Mouse (Mus musculus): Measurements from ENCODE around the gene Prdm2. TPM values are rescaled to one million over a fixed set of nuclear protein-coding genes. Genes with fewer than 3 reads are reported as not detected.

The Prdm2 gene
- 19.1 and 25.6 TPM in 2 replicates for total RNA-seq (2014; rRNA removed)
- 9.7 and 10.9 TPM in 2 replicates for polyA plus RNA-seq (2015; fragmentation: Nextera tagmentation; extraction: Ambion mirVana)

DNA sequence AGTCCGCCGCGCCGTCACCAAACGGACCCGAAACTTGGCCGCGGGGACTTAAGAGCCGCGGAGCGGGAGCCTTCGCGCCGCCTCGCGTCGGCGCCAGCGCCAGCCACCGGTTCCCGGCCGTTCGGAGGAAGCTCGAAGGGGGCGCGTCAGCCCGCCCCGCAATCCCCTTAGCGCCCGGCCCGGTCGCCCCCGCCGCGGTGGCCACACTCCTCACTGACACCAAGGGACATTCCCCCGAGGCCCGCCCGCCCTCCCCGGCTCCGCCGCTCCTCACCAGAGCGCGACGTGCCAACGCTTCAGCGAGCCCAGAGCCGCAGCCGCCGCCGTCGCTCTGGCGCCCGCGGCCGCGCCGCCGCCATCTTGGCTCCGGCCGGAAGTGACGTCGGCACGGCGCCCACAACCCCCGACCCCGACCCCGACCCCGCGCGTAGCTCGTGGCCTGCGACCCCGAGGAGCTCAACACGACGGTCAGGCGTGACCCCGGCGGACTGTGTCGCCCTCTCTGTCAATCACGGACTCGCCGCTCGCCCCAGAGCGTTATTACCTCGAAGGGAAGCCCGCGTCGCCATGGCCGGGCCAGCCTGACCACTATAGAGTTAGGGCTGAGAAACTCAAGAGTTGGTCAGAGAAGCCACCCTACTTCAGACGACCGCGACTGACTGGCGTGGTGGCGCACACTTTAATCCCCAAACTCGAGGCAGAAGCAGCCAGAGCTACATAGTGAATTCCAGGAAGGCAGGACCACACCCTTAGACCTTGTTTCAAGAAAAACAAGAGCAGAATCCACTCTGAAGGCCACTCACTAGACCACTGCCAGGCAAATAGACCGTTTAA is at the start of gene Prdm2:
Gene Prdm2 (minus strand): TSS at position 655 of the 834 bp plus-strand sequence.
- peak; percentile 67 for DNase-seq (ENCODE audit: low spot score)
- H3K4me2 ChIP-seq (ENCODE audit: low read depth, low read length, poor library complexity, severe bottlenecking) = peak within 1 kb of the TSS; percentile 83
- H3K9me3 ChIP-seq (ENCODE audit: low read length) = no peaks in the 10 kb centered on the region
- WGBS = 3% methylated on average over 82 of the region's 96 CpGs
- H3K27me3 ChIP-seq (ENCODE audit: insufficient read depth, low read length) = no peaks in the 10 kb centered on the region
- H3K4me1 ChIP-seq (ENCODE audit: insufficient read depth, low read length) = peaks cover 16% of the 10 kb centered on the region; the same call in 1 of the 2 replicates
- peak within 1 kb of the TSS; percentile 86 for H3K4me3 ChIP-seq (ENCODE audit: low read depth, low read length)
- no peak for TF ChIP-seq CTCF (IDR thresholded peaks at IDR 0.05)
- no peaks in the 10 kb centered on the region for H3K36me3 ChIP-seq (ENCODE audit: insufficient read depth, low read length)
- peak; percentile 86 for ATAC-seq (ENCODE audit: low FRiP score)
- H3K27ac ChIP-seq (ENCODE audit: low read depth, low read length) = peak within 1 kb of the TSS; percentile 94
- H3K9ac ChIP-seq (replicated peaks; ENCODE audit: low read length, poor library complexity, severe bottlenecking) = peak within 1 kb of the TSS; percentile 97

DNA sequence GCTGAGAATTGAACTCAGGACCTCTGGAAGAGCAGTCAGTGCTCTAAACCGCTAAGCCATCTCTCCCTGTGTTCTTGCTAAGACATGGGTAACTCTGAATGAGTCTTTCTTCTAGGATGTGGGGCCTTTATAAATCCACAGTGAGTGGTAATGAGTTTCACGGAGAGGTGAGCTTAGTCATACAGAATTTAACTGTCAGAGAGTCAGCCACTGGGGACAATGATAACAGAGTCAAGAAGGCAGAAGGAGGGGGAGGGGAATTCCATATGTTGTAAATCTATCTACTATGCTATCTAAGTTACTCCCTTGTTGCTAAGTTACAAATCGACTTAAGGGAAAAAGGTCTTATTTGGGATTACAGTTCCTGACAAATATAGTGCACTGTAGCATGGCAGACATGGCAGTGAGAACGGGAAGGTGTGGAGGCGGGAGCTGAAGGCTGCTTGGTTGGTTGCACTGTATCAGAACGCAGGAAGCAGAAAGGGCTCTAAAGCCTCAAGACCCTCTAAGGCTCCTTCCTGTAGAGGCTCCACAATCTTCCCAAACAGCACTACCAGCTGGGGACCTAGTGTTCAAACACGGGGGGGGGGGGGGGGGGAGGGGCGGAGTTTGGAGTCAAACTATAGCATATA is 47.0 kb upstream of the Prdm2 start:
- ATAC-seq (ENCODE audit: low FRiP score) = no peak

DNA sequence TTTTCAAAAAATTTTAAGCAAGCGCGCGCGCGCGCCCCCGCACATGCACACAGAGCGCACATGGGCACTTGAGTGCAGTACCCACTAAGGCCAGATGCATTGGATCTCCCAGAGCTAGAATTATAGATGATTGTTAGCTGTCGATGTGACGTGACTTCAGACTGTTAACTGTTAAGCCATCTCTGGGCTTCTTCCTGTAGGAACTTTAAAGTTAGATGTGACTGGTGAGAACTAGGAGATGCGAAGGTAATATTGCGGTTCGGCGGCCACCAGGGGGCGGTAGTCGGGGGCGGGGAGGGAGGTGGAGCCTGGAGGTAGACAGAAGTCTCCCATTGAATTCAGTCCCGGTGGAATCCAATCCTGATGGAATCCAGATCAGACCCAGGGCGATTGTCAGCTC is 45.7 kb upstream of the Prdm2 start:
- Histone ChIP-seq H3K27ac (ENCODE audit: low read depth, low read length) (no peak overlapping the region), H3K27me3 (ENCODE audit: insufficient read depth, low read length) (no peaks in the 10 kb centered on the region), H3K4me3 (ENCODE audit: low read depth, low read length) (no peak overlapping the region), H3K36me3 (ENCODE audit: insufficient read depth, low read length) (no peaks in the 10 kb centered on the region), H3K4me2 (ENCODE audit: low read depth, low read length, poor library complexity, severe bottlenecking) (peak overlapping the region; percentile 34; the same call in 1 of the 2 replicates), H3K4me1 (ENCODE audit: insufficient read depth, low read length) (no peaks in the 10 kb centered on the region), H3K9ac (replicated peaks; ENCODE audit: low read length, poor library complexity, severe bottlenecking) (no peak overlapping the region), H3K9me3 (ENCODE audit: low read length) (no peaks in the 10 kb centered on the region)
- WGBS = 38% methylated on average over 19 of the region's 19 CpGs
- DNase-seq (ENCODE audit: low spot score) = peak; percentile 33
- TF ChIP-seq CTCF (IDR thresholded peaks at IDR 0.05) = peak; percentile 72
- ATAC-seq (ENCODE audit: low FRiP score) = peak; percentile 33; the same call in 1 of the 2 replicates

More for the DNA sequence above, 47.0 kb upstream of the Prdm2 start:
- Histone ChIP-seq H3K9ac (replicated peaks; ENCODE audit: low read length, poor library complexity, severe bottlenecking) (no peak overlapping the region), H3K27me3 (ENCODE audit: insufficient read depth, low read length) (no peaks in the 10 kb centered on the region), H3K27ac (ENCODE audit: low read depth, low read length) (no peak overlapping the region), H3K4me2 (ENCODE audit: low read depth, low read length, poor library complexity, severe bottlenecking) (no peak overlapping the region), H3K4me1 (ENCODE audit: insufficient read depth, low read length) (no peaks in the 10 kb centered on the region), H3K9me3 (ENCODE audit: low read length) (no peaks in the 10 kb centered on the region), H3K36me3 (ENCODE audit: insufficient read depth, low read length) (no peaks in the 10 kb centered on the region), H3K4me3 (ENCODE audit: low read depth, low read length) (no peak overlapping the region)
- 41% methylated on average over 8 of the region's 8 CpGs for WGBS
- DNase-seq (ENCODE audit: low spot score) = peak; percentile 34
- no peak for TF ChIP-seq CTCF (IDR thresholded peaks at IDR 0.05)

- Histone ChIP-seq H3K27ac (ENCODE audit: low read depth, low read length) (no peak overlapping the region), H3K4me2 (ENCODE audit: low read depth, low read length, poor library complexity, severe bottlenecking) (no peak overlapping the region), H3K27me3 (ENCODE audit: insufficient read depth, low read length) (no peaks in the 10 kb centered on the region), H3K4me1 (ENCODE audit: insufficient read depth, low read length) (no peaks in the 10 kb centered on the region), H3K36me3 (ENCODE audit: insufficient read depth, low read length) (no peaks in the 10 kb centered on the region), H3K9ac (replicated peaks; ENCODE audit: low read length, poor library complexity, severe bottlenecking) (no peak overlapping the region), H3K4me3 (ENCODE audit: low read depth, low read length) (no peak overlapping the region), H3K9me3 (ENCODE audit: low read length) (no peaks in the 10 kb centered on the region)
- ATAC-seq (ENCODE audit: low FRiP score) (no peak), DNase-seq (ENCODE audit: low spot score) (no peak)
- 63% methylated on average over 6 of the region's 6 CpGs for WGBS
- no peak for TF ChIP-seq CTCF (IDR thresholded peaks at IDR 0.05)
Observed at GRCm38 (mm10) chr4:143257971-143258370, 45.2 kb upstream of the Prdm2 start.

DNA sequence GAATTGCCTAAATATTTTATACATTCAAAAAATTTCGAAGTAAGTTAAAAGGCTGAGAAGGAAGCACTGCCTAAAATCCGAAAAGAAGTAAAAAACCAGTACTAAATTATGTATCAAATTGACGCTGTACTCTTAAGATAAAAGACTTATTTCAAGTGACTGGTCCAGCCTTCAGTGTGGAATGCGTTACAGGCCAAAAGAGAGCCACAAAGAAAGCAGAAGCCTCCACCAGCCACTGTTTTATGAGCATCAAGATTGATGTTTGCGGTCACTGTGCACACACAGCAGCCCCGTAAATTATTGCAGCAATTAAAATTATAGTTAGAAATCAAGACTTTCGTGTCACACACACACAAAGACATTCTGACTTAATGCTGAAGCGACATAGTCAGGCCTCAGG is 42.7 kb upstream of the Prdm2 start:
- DNase-seq (ENCODE audit: low spot score) = no peak
- Histone ChIP-seq H3K9ac (replicated peaks; ENCODE audit: low read length, poor library complexity, severe bottlenecking) (no peak overlapping the region), H3K27ac (ENCODE audit: low read depth, low read length) (no peak overlapping the region), H3K36me3 (ENCODE audit: insufficient read depth, low read length) (no peaks in the 10 kb centered on the region), H3K4me3 (ENCODE audit: low read depth, low read length) (no peak overlapping the region), H3K9me3 (ENCODE audit: low read length) (no peaks in the 10 kb centered on the region), H3K27me3 (ENCODE audit: insufficient read depth, low read length) (no peaks in the 10 kb centered on the region), H3K4me1 (ENCODE audit: insufficient read depth, low read length) (no peaks in the 10 kb centered on the region), H3K4me2 (ENCODE audit: low read depth, low read length, poor library complexity, severe bottlenecking) (no peak overlapping the region)
- no peak for ATAC-seq (ENCODE audit: low FRiP score)
- 79% methylated on average over 8 of the region's 8 CpGs for WGBS
- TF ChIP-seq CTCF (IDR thresholded peaks at IDR 0.05) = no peak

GRCm38 (mm10) chr4:143253356-143253755 is 40.6 kb upstream of the Prdm2 start:
- no peaks in the 10 kb centered on the region for H3K9me3 ChIP-seq (ENCODE audit: low read length)
- no peak for TF ChIP-seq CTCF (IDR thresholded peaks at IDR 0.05)
- no peak overlapping the region for H3K27ac ChIP-seq (ENCODE audit: low read depth, low read length)
- H3K4me1 ChIP-seq (ENCODE audit: insufficient read depth, low read length) = no peaks in the 10 kb centered on the region
- ATAC-seq (ENCODE audit: low FRiP score) (no peak), DNase-seq (ENCODE audit: low spot score) (no peak)
- H3K36me3 ChIP-seq (ENCODE audit: insufficient read depth, low read length) = no peaks in the 10 kb centered on the region
- H3K27me3 ChIP-seq (ENCODE audit: insufficient read depth, low read length) = no peaks in the 10 kb centered on the region
- no peak overlapping the region for H3K4me3 ChIP-seq (ENCODE audit: low read depth, low read length)
- no peak overlapping the region for H3K4me2 ChIP-seq (ENCODE audit: low read depth, low read length, poor library complexity, severe bottlenecking)
- 95% methylated on average over 1 of the region's 1 CpGs for WGBS
- H3K9ac ChIP-seq (replicated peaks; ENCODE audit: low read length, poor library complexity, severe bottlenecking) = no peak overlapping the region

All from midbrain, postnatal 0 days (tissue).